Mouse (Mus musculus) G1E (cell line): ENCODE measurements around the gene Nrp2. TPM values are rescaled to one million over a fixed set of nuclear protein-coding genes. Genes with fewer than 3 reads are reported as not detected.

Source experiments
- ATAC-seq: 2 replicates; pipeline ENCODE4 v1.8.0; 2016; ENCODE audit warnings: mild to moderate bottlenecking; ENCODE audit not compliant: insufficient number of reproducible peaks, poor library complexity, low FRiP score, severe bottlenecking; ENCODE audit errors: extremely low read depth
- DNase-seq: peaks from one replicate; pipeline ENCODE4 v3.0.0; 2012; ENCODE audit warnings: low spot score
- H3K27me3 ChIP-seq: 2 replicates; pipeline ENCODE4 v1.6.1; 2012; ENCODE audit warnings: mild to moderate bottlenecking, low read length, inconsistent platforms; ENCODE audit not compliant: insufficient read depth
- H3K36me3 ChIP-seq: replicated peaks from 2 replicates; pipeline ENCODE3; 2012; ENCODE audit warnings: mild to moderate bottlenecking, inconsistent platforms
- H3K4me1 ChIP-seq: 2 replicates; pipeline ENCODE4 v1.6.1; 2012; ENCODE audit warnings: low read depth, low read length, inconsistent platforms, mixed read lengths; ENCODE audit not compliant: insufficient read depth
- H3K4me3 ChIP-seq: 2 replicates; pipeline ENCODE4 v1.5.1; 2012; ENCODE audit warnings: low read depth, mild to moderate bottlenecking, inconsistent platforms, low read length, moderate library complexity, mixed read lengths
- H3K9me3 ChIP-seq: replicated peaks from 2 replicates; pipeline ENCODE4 v1.6.1; 2012; ENCODE audit warnings: inconsistent platforms
- CTCF ChIP-seq: IDR thresholded peaks from 2 replicates; pipeline ENCODE4 v1.5.1; 2012; ENCODE audit warnings: low read depth, low read length, inconsistent platforms, mixed read lengths
- GATA1 ChIP-seq: IDR thresholded peaks from 2 replicates; pipeline ENCODE4 v1.6.1; 2012; ENCODE audit warnings: borderline replicate concordance, low read length, inconsistent platforms, mixed read lengths
- GATA2 ChIP-seq: IDR thresholded peaks from 2 replicates; pipeline ENCODE4 v1.6.1; 2012; ENCODE audit warnings: low read depth, low read length, inconsistent platforms, borderline replicate concordance
- POLR2AphosphoS5 ChIP-seq: IDR thresholded peaks from 2 replicates; pipeline ENCODE4 v1.6.1; 2012; ENCODE audit warnings: low read depth, low read length, inconsistent platforms; ENCODE audit not compliant: insufficient replicate concordance
- TAL1 ChIP-seq: conservative IDR thresholded peaks from 2 replicates; pipeline ENCODE4 v1.6.1; 2012; ENCODE audit warnings: low read depth, low read length, inconsistent platforms, mixed read lengths
- polyA plus RNA-seq: library from polyadenylated mRNA; stranded (reverse); fragments of >175 nt; gene quantifications from 2 replicates; pipeline ENCODE4 v1.2.3, GENCODE M21; 2012
- total RNA-seq, 2 experiments: library from RNA; stranded (forward) in 1 of 2; stranded (reverse) in 1 of 2; fragments of 200-1000 nt in 1 of 2; fragments of >200 nt in 1 of 2; fragmentation: Nextera tagmentation in 1 of 2; gene quantifications; 2 replicates each; pipeline ENCODE4 v1.2.3; 2014 to 2017

Nrp2 gene
- total and polyA plus RNA-seq, 3 experiments: 0.07 to 0.16 TPM; not detected in 1

GRCm38 (mm10) chr1:62833356-62833755 lies 130.3 kb downstream of the Nrp2 start:
- Histone ChIP-seq H3K4me1 (0 out of 2 replicates have a peak, but pooled peaks cover 2% of the 10 kb centered on the region), H3K9me3 (no peaks in the 10 kb centered on the region), H3K4me3 (no peak overlapping the region), H3K36me3 (no peaks in the 10 kb centered on the region), H3K27me3 (peaks cover 10% of the 10 kb centered on the region)
- ATAC-seq: no peak
- TF ChIP-seq GATA1 (no peak), TAL1 (no peak), GATA2 (no peak), POLR2AphosphoS5 (no peak), CTCF (no peak)
- DNase-seq: no peak

DNA sequence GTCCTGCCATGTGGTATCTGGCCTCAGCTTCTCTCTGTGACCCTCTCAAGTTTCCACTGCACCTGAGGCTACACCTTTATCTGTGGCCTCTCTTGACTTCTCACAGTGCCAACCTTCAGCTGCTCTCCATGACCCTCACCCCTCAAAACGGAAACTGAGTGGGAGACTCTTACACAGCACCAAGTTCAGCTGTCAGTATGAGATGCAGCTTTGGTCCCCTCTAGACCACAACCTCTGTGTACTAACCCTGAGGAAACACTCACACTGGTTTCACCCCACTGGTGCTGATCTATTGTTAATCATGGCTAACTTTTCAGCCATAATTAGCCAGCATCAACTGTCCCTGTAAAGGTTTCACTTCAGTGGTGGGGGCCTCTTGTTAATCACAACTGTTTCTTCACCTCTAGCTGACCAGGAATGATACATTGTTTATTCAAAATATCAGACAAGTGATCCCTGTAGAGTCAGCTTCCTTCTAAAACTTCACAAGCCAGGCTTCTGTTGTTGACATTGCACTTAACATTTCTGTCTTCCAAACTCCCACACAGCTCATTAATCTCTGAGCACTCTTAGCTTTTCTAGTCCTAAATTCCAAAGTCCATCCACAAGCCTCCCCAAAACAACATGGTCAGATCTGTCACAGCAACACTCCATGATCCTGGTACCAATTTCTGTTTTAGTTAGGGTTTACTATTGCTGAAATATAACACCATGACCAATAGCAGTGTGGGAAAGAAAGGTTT lies 131.5 kb downstream of the Nrp2 start:
- no peaks in the 10 kb centered on the region for H3K9me3 ChIP-seq
- TF ChIP-seq CTCF (no peak), POLR2AphosphoS5 (no peak), GATA1 (no peak), GATA2 (no peak), TAL1 (no peak)
- H3K36me3 ChIP-seq: no peaks in the 10 kb centered on the region
- peaks cover 10% of the 10 kb centered on the region for H3K27me3 ChIP-seq
- H3K4me1 ChIP-seq: 0 out of 2 replicates have a peak, but pooled peaks cover 2% of the 10 kb centered on the region
- H3K4me3 ChIP-seq: no peak overlapping the region
- no peak for ATAC-seq
- DNase-seq: no peak

GRCm38 (mm10) chr1:62838083-62838482 lies 135.0 kb downstream of the Nrp2 start:
- no peaks in the 10 kb centered on the region for H3K9me3 ChIP-seq
- H3K36me3 ChIP-seq: no peaks in the 10 kb centered on the region
- 0 out of 2 replicates have a peak, but pooled peaks cover 4% of the 10 kb centered on the region for H3K27me3 ChIP-seq
- no peak overlapping the region for H3K4me3 ChIP-seq
- DNase-seq: no peak
- H3K4me1 ChIP-seq: 0 out of 2 replicates have a peak, but pooled peaks cover 2% of the 10 kb centered on the region
- TF ChIP-seq CTCF (no peak), POLR2AphosphoS5 (no peak), GATA2 (no peak), TAL1 (no peak), GATA1 (no peak)
- no peak for ATAC-seq

- Histone ChIP-seq H3K36me3 (no peaks in the 10 kb centered on the region), H3K4me3 (no peak overlapping the region), H3K27me3 (0 out of 2 replicates have a peak, but pooled peaks cover 4% of the 10 kb centered on the region), H3K4me1 (0 out of 2 replicates have a peak, but pooled peaks cover 2% of the 10 kb centered on the region), H3K9me3 (no peaks in the 10 kb centered on the region)
- DNase-seq: no peak
- TF ChIP-seq CTCF (no peak), TAL1 (no peak), GATA2 (no peak), POLR2AphosphoS5 (no peak), GATA1 (no peak)
- ATAC-seq: no peak
Measured at GRCm38 (mm10) chr1:62838631-62839030, 135.5 kb downstream of the Nrp2 start.

GRCm38 (mm10) chr1:62843215-62843614 lies 140.1 kb downstream of the Nrp2 start:
- ATAC-seq: no peak
- no peak for TF ChIP-seq CTCF
- TF ChIP-seq POLR2AphosphoS5: no peak
- no peak for TF ChIP-seq TAL1
- TF ChIP-seq GATA2: no peak
- TF ChIP-seq GATA1: no peak
- H3K27me3 ChIP-seq: no peaks in the 10 kb centered on the region

GRCm38 (mm10) chr1:62850990-62851940 lies 148.2 kb downstream of the Nrp2 start:
- Histone ChIP-seq H3K36me3 (no peaks in the 10 kb centered on the region), H3K4me3 (no peak overlapping the region), H3K4me1 (no peaks in the 10 kb centered on the region), H3K9me3 (no peaks in the 10 kb centered on the region), H3K27me3 (no peaks in the 10 kb centered on the region)
- DNase-seq (no peak), ATAC-seq (no peak)
- TF ChIP-seq GATA1 (no peak), GATA2 (no peak), CTCF (no peak), TAL1 (no peak), POLR2AphosphoS5 (no peak)

More at GRCm38 (mm10) chr1:62843215-62843614, 140.1 kb downstream of the Nrp2 start:
- Histone ChIP-seq H3K4me1 (no peaks in the 10 kb centered on the region), H3K9me3 (no peaks in the 10 kb centered on the region), H3K36me3 (no peaks in the 10 kb centered on the region), H3K4me3 (no peak overlapping the region)
- no peak for DNase-seq
